Mouse (Mus musculus) G1E-ER4 (cell line): ENCODE data around the gene Ddi2. TPM values are rescaled to one million over a fixed set of nuclear protein-coding genes. Genes with fewer than 3 reads are reported as not detected.
A peak's percentile ranks its signal among the peaks of the same experiment; 100 is the strongest.

Experiments
- GATA1 ChIP-seq: IDR thresholded peaks from one replicate; pipeline ENCODE4 v1.8.0; 2012; ENCODE audit warnings: low read length, inconsistent platforms
- polyA plus RNA-seq: library from polyadenylated mRNA; stranded (reverse); fragments of >175 nt; gene quantifications from 2 replicates; pipeline ENCODE4 v1.2.3, GENCODE M21; 2012

The Ddi2 gene
- polyA plus RNA-seq, 1 experiment = 10.5 TPM

GRCm38 (mm10) chr4:141751419-141752075, 28.3 kb upstream of the Ddi2 start:
- TF ChIP-seq GATA1 = peak; percentile 83

- TF ChIP-seq GATA1 = no peak
These were observed 27.6 kb upstream of the Ddi2 start for GRCm38 (mm10) chr4:141750826-141751225.

GRCm38 (mm10) chr4:141749557-141749956, 26.3 kb upstream of the Ddi2 start:
- TF ChIP-seq GATA1 = no peak

- no peak for TF ChIP-seq GATA1
These were observed 23.5 kb upstream of the Ddi2 start, which contains the start of gene Agmat for GRCm38 (mm10) chr4:141746578-141747346. Agmat (plus strand) TSS chr4:141746672.

GRCm38 (mm10) chr4:141742381-141742780, 19.2 kb upstream of the Ddi2 start:
- TF ChIP-seq GATA1 = no peak

- TF ChIP-seq GATA1 = no peak
These were observed 18.6 kb upstream of the Ddi2 start for GRCm38 (mm10) chr4:141741856-141742255.

GRCm38 (mm10) chr4:141738015-141738414, 14.8 kb upstream of the Ddi2 start:
- no peak for TF ChIP-seq GATA1

- TF ChIP-seq GATA1 = no peak
These were observed 13.6 kb upstream of the Ddi2 start for GRCm38 (mm10) chr4:141736856-141737255.

- TF ChIP-seq GATA1 = no peak
These were observed 12.0 kb upstream of the Ddi2 start for GRCm38 (mm10) chr4:141735206-141735560.

GRCm38 (mm10) chr4:141734446-141735205, 11.4 kb upstream of the Ddi2 start:
- TF ChIP-seq GATA1 = no peak

GRCm38 (mm10) chr4:141731766-141732165, 8.5 kb upstream of the Ddi2 start:
- TF ChIP-seq GATA1 = no peak

- TF ChIP-seq GATA1 = no peak
These were observed 7.2 kb upstream of the Ddi2 start for GRCm38 (mm10) chr4:141730401-141730800.

GRCm38 (mm10) chr4:141729266-141729665, 6.0 kb upstream of the Ddi2 start:
- TF ChIP-seq GATA1 = no peak

GRCm38 (mm10) chr4:141725738-141726137, 2.5 kb upstream of the Ddi2 start:
- TF ChIP-seq GATA1 = no peak

GRCm38 (mm10) chr4:141725277-141725676, 2.1 kb upstream of the Ddi2 start:
- no peak for TF ChIP-seq GATA1

GRCm38 (mm10) chr4:141724594-141724993, 1.4 kb upstream of the Ddi2 start:
- TF ChIP-seq GATA1 = no peak

- TF ChIP-seq GATA1 = no peak
These were observed 452 bp upstream of the Ddi2 start for GRCm38 (mm10) chr4:141723673-141724068.
